Mouse (Mus musculus) ES-Bruce4 (cell line): ENCODE results near the gene Sspo. TPM values are rescaled to one million over a fixed set of nuclear protein-coding genes. Genes with fewer than 3 reads are reported as not detected.

Source experiments
- H3K27ac ChIP-seq: 2 replicates; pipeline ENCODE4 v1.5.1; 2012; ENCODE audit warnings: low read length, inconsistent platforms; ENCODE audit not compliant: insufficient read depth
- H3K27me3 ChIP-seq: 2 replicates; pipeline ENCODE4 v1.6.1; 2012; ENCODE audit warnings: mild to moderate bottlenecking, low read length, inconsistent platforms; ENCODE audit not compliant: control insufficient read depth, poor library complexity, insufficient read depth, severe bottlenecking
- H3K36me3 ChIP-seq: 2 replicates; pipeline ENCODE4 v1.6.1; 2012; ENCODE audit warnings: inconsistent platforms, mild to moderate bottlenecking, low read length, moderate library complexity; ENCODE audit not compliant: control insufficient read depth, poor library complexity, insufficient read depth, severe bottlenecking
- H3K4me1 ChIP-seq: one replicate; pipeline ENCODE4 v1.8.1; 2011; ENCODE audit warnings: low read length; ENCODE audit not compliant: control insufficient read depth, insufficient read depth
- H3K4me3 ChIP-seq: 2 replicates; pipeline ENCODE4 v1.5.1; 2011; ENCODE audit warnings: low read depth, mild to moderate bottlenecking, low read length
- H3K9ac ChIP-seq: 2 replicates; pipeline ENCODE4 v1.6.1; 2012; ENCODE audit warnings: low read depth, mild to moderate bottlenecking, inconsistent platforms; ENCODE audit not compliant: poor library complexity, severe bottlenecking
- H3K9me3 ChIP-seq: replicated peaks from 2 replicates; pipeline ENCODE4 v1.6.1; 2012; ENCODE audit warnings: mild to moderate bottlenecking, low read length, inconsistent platforms; ENCODE audit not compliant: control insufficient read depth, poor library complexity, insufficient read depth, severe bottlenecking
- CTCF ChIP-seq: IDR thresholded peaks from one replicate; pipeline ENCODE4 v1.8.1; 2011; ENCODE audit warnings: low read depth, low read length
- EP300 ChIP-seq: IDR thresholded peaks from 2 replicates; pipeline ENCODE4 v1.6.1; 2011; ENCODE audit warnings: low read depth, low read length; ENCODE audit not compliant: insufficient read depth
- POLR2A ChIP-seq: IDR thresholded peaks from one replicate; pipeline ENCODE4 v1.8.1; 2011; ENCODE audit warnings: low read length; ENCODE audit not compliant: insufficient read depth
- polyA plus RNA-seq: library from polyadenylated mRNA; stranded (reverse); fragments of >200 nt; gene quantifications from 2 replicates; pipeline ENCODE4 v1.2.4, GENCODE M21; 2011; ENCODE audit warnings: low read depth; ENCODE audit not compliant: missing spikeins, insufficient read depth, insufficient read length

Gene Sspo
- polyA plus RNA-seq, 1 experiment = 0.19 TPM

- Histone ChIP-seq H3K4me3 (peak overlapping the region; percentile 67), H3K9me3 (peaks cover 5% of the 10 kb centered on the region; the same call in 1 of the 2 replicates), H3K27me3 (peaks cover 4% of the 10 kb centered on the region; the same call in 1 of the 2 replicates), H3K36me3 (no peaks in the 10 kb centered on the region), H3K27ac (no peak overlapping the region), H3K4me1 (peaks cover 4% of the 10 kb centered on the region), H3K9ac (peak overlapping the region; percentile 63)
- no peak for TF ChIP-seq EP300
- no peak for TF ChIP-seq CTCF
- no peak for TF ChIP-seq POLR2A
Measured at GRCm38 (mm10) chr6:48438475-48439125, 9.4 kb upstream of the Sspo start.

GRCm38 (mm10) chr6:48439654-48440053 lies 8.4 kb upstream of the Sspo start:
- no peak overlapping the region for H3K27ac ChIP-seq
- no peak overlapping the region for H3K9ac ChIP-seq
- TF ChIP-seq CTCF (no peak), POLR2A (no peak), EP300 (no peak)
- peaks cover 5% of the 10 kb centered on the region; the same call in 1 of the 2 replicates for H3K9me3 ChIP-seq
- H3K4me1 ChIP-seq = peaks cover 4% of the 10 kb centered on the region
- no peak overlapping the region for H3K4me3 ChIP-seq
- H3K27me3 ChIP-seq = peaks cover 4% of the 10 kb centered on the region; the same call in 1 of the 2 replicates
- H3K36me3 ChIP-seq = no peaks in the 10 kb centered on the region

GRCm38 (mm10) chr6:48440306-48441014 lies 7.6 kb upstream of the Sspo start:
- Histone ChIP-seq H3K27me3 (peaks cover 4% of the 10 kb centered on the region; the same call in 1 of the 2 replicates), H3K27ac (no peak overlapping the region), H3K36me3 (no peaks in the 10 kb centered on the region), H3K4me1 (peaks cover 4% of the 10 kb centered on the region), H3K4me3 (no peak overlapping the region), H3K9ac (no peak overlapping the region), H3K9me3 (peaks cover 5% of the 10 kb centered on the region; the same call in 1 of the 2 replicates)
- TF ChIP-seq POLR2A (no peak), EP300 (no peak), CTCF (no peak)

- Histone ChIP-seq H3K9ac (peak overlapping the region; percentile 64), H3K9me3 (peaks cover 5% of the 10 kb centered on the region; the same call in 1 of the 2 replicates), H3K4me3 (peak overlapping the region; percentile 49), H3K36me3 (no peaks in the 10 kb centered on the region), H3K4me1 (peaks cover 4% of the 10 kb centered on the region), H3K27ac (no peak overlapping the region), H3K27me3 (no peaks in the 10 kb centered on the region; the same call in 1 of the 2 replicates)
- TF ChIP-seq CTCF (no peak), EP300 (peak; percentile 69)
Measured at GRCm38 (mm10) chr6:48443592-48444309, 4.3 kb upstream of the Sspo start.

DNA sequence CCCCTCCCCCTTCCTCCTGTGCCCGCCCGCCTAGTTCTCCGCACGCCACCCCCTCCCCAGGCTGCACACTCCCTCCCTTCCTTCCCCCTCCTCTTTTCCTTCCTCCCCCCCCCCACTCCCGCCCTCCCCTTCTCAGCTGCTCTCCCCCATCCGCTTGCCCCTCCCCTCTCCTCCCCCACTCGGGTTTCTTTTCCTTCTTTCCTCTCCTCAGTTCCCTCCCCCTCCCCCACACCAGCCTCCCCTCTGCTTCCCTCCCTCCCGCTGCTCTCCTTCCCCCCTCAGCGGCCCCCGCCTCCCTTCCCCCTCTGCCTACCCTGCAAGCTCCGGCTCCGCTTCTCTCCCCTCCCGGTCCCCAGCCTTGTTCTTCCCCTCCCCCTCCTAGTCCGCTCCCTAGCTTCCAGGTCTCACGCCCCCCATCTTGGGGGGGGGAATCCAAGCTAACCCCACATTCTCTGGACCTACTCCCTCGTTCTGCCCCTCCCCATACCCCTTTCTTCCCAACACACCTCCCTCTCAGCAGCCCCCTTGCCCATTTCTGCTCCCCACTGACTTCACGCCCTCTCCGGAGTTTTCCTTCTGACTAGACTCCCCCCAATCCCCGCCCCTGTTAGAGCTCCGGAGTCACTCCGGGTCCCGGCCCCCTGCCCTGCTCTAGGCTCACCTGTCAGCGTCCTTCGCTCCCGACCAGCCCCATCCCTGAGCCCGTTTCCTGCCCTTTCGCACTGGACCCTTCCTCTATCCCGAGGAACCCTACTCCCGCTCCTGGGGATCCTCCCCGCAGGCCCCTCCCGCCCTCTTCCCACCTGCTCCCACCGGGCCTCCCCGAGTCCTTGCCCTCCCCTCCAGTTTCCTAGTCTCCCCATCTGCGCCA lies 3.5 kb upstream of the Sspo start:
- peaks cover 5% of the 10 kb centered on the region; the same call in 1 of the 2 replicates for H3K9me3 ChIP-seq
- no peaks in the 10 kb centered on the region for H3K36me3 ChIP-seq
- H3K27ac ChIP-seq = no peak overlapping the region
- TF ChIP-seq POLR2A = no peak
- no peak for TF ChIP-seq CTCF
- TF ChIP-seq EP300 = no peak
- H3K9ac ChIP-seq = peak overlapping the region; percentile 64
- H3K27me3 ChIP-seq = no peaks in the 10 kb centered on the region; the same call in 1 of the 2 replicates
- H3K4me3 ChIP-seq = peak overlapping the region; percentile 96
- H3K4me1 ChIP-seq = peaks cover 3% of the 10 kb centered on the region
